In the genomic region with DNA sequence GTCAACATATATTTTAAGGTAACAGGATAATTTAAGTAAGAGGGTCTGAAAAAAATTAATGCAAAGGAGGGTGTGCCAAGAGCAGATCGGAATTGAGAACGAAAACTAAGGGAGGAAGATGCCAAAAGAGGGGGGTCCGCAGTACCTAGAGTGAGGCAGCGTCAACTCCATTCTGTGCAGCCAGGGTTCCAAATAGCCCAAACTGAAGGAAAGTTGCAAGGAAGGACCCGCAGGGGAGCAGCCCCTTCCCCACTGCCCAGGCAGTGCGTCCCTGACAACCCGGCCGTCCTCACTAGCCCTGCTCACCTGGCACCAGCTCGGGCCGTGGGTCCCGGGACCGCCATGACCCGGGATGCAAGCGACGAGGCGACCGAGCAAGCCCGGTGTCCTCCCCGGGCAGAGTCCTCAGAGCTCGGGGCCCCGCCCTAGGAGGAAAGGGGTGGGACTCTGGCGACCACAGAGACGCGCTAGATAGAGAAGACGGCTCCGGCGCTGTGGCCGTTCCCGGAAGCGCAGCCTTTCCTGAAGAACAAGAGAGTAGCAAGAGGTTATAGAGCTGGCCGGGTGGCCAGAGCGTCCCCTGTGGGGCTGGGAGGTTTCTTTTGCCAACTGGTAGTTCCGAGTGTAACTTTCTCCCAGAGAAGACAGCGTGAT, we compare ENCODE assay signal across 8 mouse cellular contexts. TPM values are rescaled to one million over a fixed set of nuclear protein-coding genes. Genes with fewer than 3 reads are reported as not detected.
A peak's percentile ranks its signal among the peaks of the same experiment; 100 is the strongest.
DNase-seq lines count a peak whose midpoint lies in the region; ATAC-seq lines count a peak whose summit lies in the region.

Gene Abcd4 (minus strand): TSS at position 437 of the 654 bp plus-strand sequence.

- no peaks in the 10 kb centered on the region; the same call in 1 of the 2 replicates for H3K27me3 ChIP-seq in lung, embryonic 16.5 days (ENCODE audit: control insufficient read depth, insufficient read depth, low read depth, low read length)

- H3K4me1 ChIP-seq in lung, embryonic 16.5 days (replicated peaks; ENCODE audit: control insufficient read depth, insufficient read depth, low read length), result peaks cover 3% of the 10 kb centered on the region; the same call in 1 of the 2 replicates

- H3K4me3 ChIP-seq in lung, embryonic 16.5 days (ENCODE audit: low read length), result peak within 1 kb of the TSS; percentile 93

- H3K27ac ChIP-seq in lung, embryonic 16.5 days (ENCODE audit: low read length), result peak within 1 kb of the TSS; percentile 56; the same call in 1 of the 2 replicates

- no peaks in the 10 kb centered on the region for H3K9me3 ChIP-seq in lung, embryonic 16.5 days (ENCODE audit: control insufficient read depth, low read length)

- peak within 1 kb of the TSS; percentile 83 for H3K4me2 ChIP-seq in lung, embryonic 16.5 days (ENCODE audit: low read depth, low read length)

- H3K9ac ChIP-seq in lung, embryonic 16.5 days (ENCODE audit: low read length), result peak within 1 kb of the TSS; percentile 98

- H3K36me3 ChIP-seq in lung, embryonic 16.5 days (ENCODE audit: control insufficient read depth, insufficient read depth, low read length), result no peaks in the 10 kb centered on the region

- under 1% methylated on average over 34 of the region's 34 CpGs for WGBS in lung, embryonic 16.5 days

- peak; percentile 99 for ATAC-seq in hematopoietic stem cell, adult 5-6 weeks (replicated peaks in 1 of 2; ENCODE audit: insufficient read depth in 1 of 2, low FRiP score in 2 of 2, low TSS enrichment in 1 of 2, low read depth in 1 of 2, poor library complexity in 2 of 2, severe bottlenecking in 2 of 2)
- peak; percentile 100 for ATAC-seq in lung, embryonic 16.5 days (ENCODE audit: low read depth)

- peak; percentile 89 for DNase-seq in MEL-GATA-1-ER (ENCODE audit: extremely low read depth, low read depth)
- DNase-seq in cerebellum, adult 8-10 months, result peak; percentile 91
- DNase-seq in forelimb bud, embryonic 11.5 days (ENCODE audit: low read depth, low spot score), result peak; percentile 92
- DNase-seq in layer of hippocampus, adult 9-10 months (ENCODE audit: low spot score), result peak; percentile 77
- peak; percentile 73 for DNase-seq in ovary, postnatal 10 days (ENCODE audit: low spot score)
- peak; percentile 90 to 92 for DNase-seq in thymus, postnatal 10 days (ENCODE audit: low spot score in 2 of 2)

RNA-seq across cellular contexts. Expression of gene Abcd4, which starts in this region (rescaled TPM):
- 6.0 and 10.7 TPM in 2 replicates for total RNA-seq in hematopoietic stem cell, adult 5-6 weeks (2017)
- polyA plus RNA-seq in lung, embryonic 16.5 days (2015; fragmentation: Nextera tagmentation; extraction: Ambion mirVana), result 14.5 and 14.8 TPM in 2 replicates

Comparison
In these comparisons a context has a peak if more than half of its experiments do, and no peak if none do; other contexts are left out.
1. Peak in every context shown above with its lines: DNase-seq, ATAC-seq, H3K4me3 ChIP-seq and H3K27ac ChIP-seq.